15 mouse cellular contexts compared by ENCODE assay signal in the genomic region with DNA sequence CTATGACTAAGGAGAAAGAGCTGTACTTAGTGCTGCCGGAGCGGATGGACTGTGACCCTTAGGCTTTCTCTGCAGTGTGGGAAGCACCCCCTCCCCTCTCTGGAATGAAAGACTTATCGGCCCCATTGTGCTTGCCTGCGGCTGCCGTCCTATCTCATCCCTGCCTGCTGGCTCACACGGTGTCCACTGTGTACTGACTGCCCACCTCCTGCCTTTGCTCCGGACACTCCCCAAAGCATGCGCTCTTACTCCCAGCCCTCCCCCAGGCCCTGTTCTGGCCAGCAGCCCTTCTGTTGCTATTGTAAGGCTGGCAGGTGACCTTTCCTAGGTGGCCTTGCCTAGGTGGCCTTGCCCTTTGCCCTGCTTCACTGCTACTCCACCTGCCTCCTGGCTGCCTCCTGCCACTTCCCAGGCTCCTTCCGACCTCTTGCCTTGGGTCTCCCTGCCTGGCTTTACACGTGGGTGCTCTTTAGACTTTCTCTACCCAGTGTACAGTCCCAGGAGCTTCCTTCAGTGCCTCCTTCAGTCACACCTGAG. TPM values are rescaled to one million over a fixed set of nuclear protein-coding genes. Genes with fewer than 3 reads are reported as not detected.
DNase-seq lines count a peak whose midpoint lies in the region; ATAC-seq and TF ChIP-seq lines count a peak whose summit lies in the region.
"Had no signal": no experiment of that assay in that cellular context is flagged by ENCODE, and none has a peak within 500 bp of the region (broad histone marks: within the 10 kb centered on the region; RNA-seq: fewer than 3 reads in every experiment).

No protein-coding gene starts in this region.

- DNase-seq in heart, adult 2 months = peak; percentile 27 to 42
- DNase-seq in gastrocnemius, postnatal 4 days (ENCODE audit: low spot score in 2 of 2) = no peak
- DNase-seq in spleen, adult 18-20 months = no peak
- no peak for DNase-seq in thymus, adult 2 months
- DNase-seq: adrenal gland, postnatal 25 days; cerebellum, adult 11 months; embryo, embryonic 11 days; lung, adult 2 months; retina, postnatal 1 day had no signal

- no peak overlapping the region for H3K4me2 ChIP-seq in heart, embryonic 13.5 days
- no peak overlapping the region for H3K4me2 ChIP-seq in kidney, embryonic 16.5 days (replicated peaks; ENCODE audit: low read depth, low read length)
- H3K4me2 ChIP-seq in liver, embryonic 16.5 days (ENCODE audit: low read depth, low read length) = no peak overlapping the region
- H3K4me2 ChIP-seq: hindbrain, embryonic 15.5 days had no signal

- TF ChIP-seq POLR2A in heart, adult 2 months (IDR thresholded peaks at IDR 0.05; ENCODE audit: insufficient read depth, low read depth, low read length) = no peak
- no peak for TF ChIP-seq POLR2A in thymus, adult 2 months (IDR thresholded peaks at IDR 0.05; ENCODE audit: control insufficient read depth, extremely low read depth, insufficient read depth, low read length, poor library complexity)

- no peaks in the 10 kb centered on the region for H3K79me2 ChIP-seq in heart, adult 2 months (replicated peaks; ENCODE audit: control insufficient read depth, insufficient read depth, low read length)

- no peaks in the 10 kb centered on the region for H3K27me3 ChIP-seq in heart, adult 2 months (ENCODE audit: control insufficient read depth, insufficient read depth, low read length)
- no peaks in the 10 kb centered on the region for H3K27me3 ChIP-seq in heart, embryonic 13.5 days (replicated peaks)
- no peaks in the 10 kb centered on the region for H3K27me3 ChIP-seq in kidney, embryonic 16.5 days (ENCODE audit: insufficient read depth, low read length)
- H3K27me3 ChIP-seq in liver, embryonic 16.5 days (ENCODE audit: control insufficient read depth, insufficient read depth, low read depth, low read length) = no peaks in the 10 kb centered on the region
- no peaks in the 10 kb centered on the region for H3K27me3 ChIP-seq in thymus, adult 2 months (ENCODE audit: control insufficient read depth, insufficient read depth, low read length)
- H3K27me3 ChIP-seq: hindbrain, embryonic 15.5 days; Patski had no signal

- H3K4me1 ChIP-seq in heart, adult 2 months (ENCODE audit: control insufficient read depth, insufficient read depth, low read length) = peaks cover 3% of the 10 kb centered on the region; the same call in 1 of the 2 replicates
- H3K4me1 ChIP-seq in heart, embryonic 13.5 days = peaks cover 17% of the 10 kb centered on the region
- H3K4me1 ChIP-seq in kidney, embryonic 16.5 days (ENCODE audit: insufficient read depth, low read length) = no peaks in the 10 kb centered on the region
- H3K4me1 ChIP-seq in liver, embryonic 16.5 days (ENCODE audit: control insufficient read depth, low read depth, low read length) = peaks cover 7% of the 10 kb centered on the region
- no peaks in the 10 kb centered on the region for H3K4me1 ChIP-seq in thymus, adult 2 months (replicated peaks; ENCODE audit: control insufficient read depth, insufficient read depth, low read length)
- H3K4me1 ChIP-seq: hindbrain, embryonic 15.5 days had no signal

- no peak overlapping the region for H3K4me3 ChIP-seq in heart, adult 2 months
- no peak overlapping the region for H3K4me3 ChIP-seq in heart, embryonic 13.5 days
- no peak overlapping the region for H3K4me3 ChIP-seq in kidney, embryonic 16.5 days (ENCODE audit: low read length)
- H3K4me3 ChIP-seq in liver, embryonic 16.5 days (ENCODE audit: low read depth, low read length) = no peak overlapping the region
- H3K4me3 ChIP-seq in thymus, adult 2 months (ENCODE audit: control insufficient read depth, insufficient read depth, low read length) = no peak overlapping the region
- H3K4me3 ChIP-seq: hindbrain, embryonic 15.5 days had no signal

- TF ChIP-seq CTCF in heart, adult 2 months (IDR thresholded peaks at IDR 0.05) = no peak
- no peak for TF ChIP-seq CTCF in thymus, adult 2 months (IDR thresholded peaks at IDR 0.05; ENCODE audit: borderline replicate concordance, control insufficient read depth, extremely low read depth, insufficient read depth, low read length, poor library complexity)

- no peaks in the 10 kb centered on the region for H3K9me3 ChIP-seq in heart, embryonic 13.5 days
- no peaks in the 10 kb centered on the region for H3K9me3 ChIP-seq in kidney, embryonic 16.5 days (ENCODE audit: low read length)
- H3K9me3 ChIP-seq in liver, embryonic 16.5 days (replicated peaks; ENCODE audit: control insufficient read depth, low read length) = no peaks in the 10 kb centered on the region
- H3K9me3 ChIP-seq: hindbrain, embryonic 15.5 days had no signal

- H3K9ac ChIP-seq in heart, adult 2 months (ENCODE audit: low read depth, low read length) = no peak overlapping the region
- H3K9ac ChIP-seq in heart, embryonic 13.5 days = peak overlapping the region; percentile 1; the same call in 1 of the 2 replicates
- no peak overlapping the region for H3K9ac ChIP-seq in kidney, embryonic 16.5 days (replicated peaks; ENCODE audit: low read length)
- H3K9ac ChIP-seq in liver, embryonic 16.5 days (ENCODE audit: low read depth, low read length) = no peak overlapping the region
- H3K9ac ChIP-seq: hindbrain, embryonic 15.5 days had no signal

- no peak for ATAC-seq in heart, embryonic 13.5 days (ENCODE audit: extremely low read depth, insufficient number of reproducible peaks, low FRiP score, low TSS enrichment)
- ATAC-seq in kidney, embryonic 16.5 days (ENCODE audit: low FRiP score, low TSS enrichment) = peak; percentile 33; the same call in 1 of the 2 replicates
- ATAC-seq in liver, embryonic 16.5 days (ENCODE audit: low read depth) = peak; percentile 71
- ATAC-seq in erythroid progenitor cell, adult 5-6 weeks (replicated peaks; ENCODE audit: low FRiP score, poor library complexity, severe bottlenecking) = no peak
- ATAC-seq: Patski had no signal

- intact Hi-C loops in heart, adult 2 months (cut with DNase I) = no loop called here

- no peaks in the 10 kb centered on the region for H3K36me3 ChIP-seq in heart, adult 2 months (ENCODE audit: control insufficient read depth, insufficient read depth, low read length)
- H3K36me3 ChIP-seq in heart, embryonic 13.5 days = peaks cover 100% of the 10 kb centered on the region
- peaks cover 85% of the 10 kb centered on the region for H3K36me3 ChIP-seq in kidney, embryonic 16.5 days (ENCODE audit: insufficient read depth, low read length)
- peaks cover 7% of the 10 kb centered on the region for H3K36me3 ChIP-seq in liver, embryonic 16.5 days (ENCODE audit: control insufficient read depth, insufficient read depth)
- peaks cover 39% of the 10 kb centered on the region for H3K36me3 ChIP-seq in thymus, adult 2 months (ENCODE audit: control insufficient read depth, insufficient read depth, low read length)

- H3K27ac ChIP-seq in heart, adult 2 months = no peak overlapping the region; the same call in 1 of the 2 replicates
- H3K27ac ChIP-seq in heart, embryonic 13.5 days (replicated peaks) = no peak overlapping the region; the same call in 1 of the 2 replicates
- H3K27ac ChIP-seq in kidney, embryonic 16.5 days (ENCODE audit: low read length) = no peak overlapping the region
- no peak overlapping the region; the same call in 1 of the 2 replicates for H3K27ac ChIP-seq in liver, embryonic 16.5 days (ENCODE audit: low read length)
- no peak overlapping the region for H3K27ac ChIP-seq in thymus, adult 2 months (ENCODE audit: control insufficient read depth, insufficient read depth, low read length)
- H3K27ac ChIP-seq: hindbrain, embryonic 15.5 days had no signal

- 48% methylated on average over 10 of the region's 10 CpGs for WGBS in heart, adult 2 months
- WGBS in heart, embryonic 13.5 days = 21% methylated on average over 10 of the region's 10 CpGs
- 69% methylated on average over 10 of the region's 10 CpGs for WGBS in kidney, embryonic 16.5 days
- WGBS in liver, embryonic 16.5 days (ENCODE audit: insufficient replicate concordance) = 73% methylated on average over 10 of the region's 10 CpGs
- WGBS in thymus, adult 2 months = 95% methylated on average over 10 of the region's 10 CpGs

- 0 out of 2 replicates have a peak, but pooled peaks have one; percentile 18 for TF ChIP-seq EP300 in heart, adult 2 months (IDR thresholded peaks at IDR 0.05; ENCODE audit: insufficient read depth, low read depth, low read length)

RNA-seq across cellular contexts. Expression of gene Fbxo21, which starts 21.0 kb away (rescaled TPM):
- 10 to 100 TPM; 34.1 to 37.8 TPM for total RNA-seq in heart, adult 2 months (2021)
- polyA plus RNA-seq in heart, adult 2 months (2012; rRNA removed) = 33.6 and 38.5 TPM in 2 replicates
- 51.0 and 53.0 TPM in 2 replicates for polyA plus RNA-seq in heart, embryonic 13.5 days (2015; fragmentation: Nextera tagmentation; extraction: Ambion mirVana)
- polyA plus RNA-seq in kidney, embryonic 16.5 days (2015; fragmentation: Nextera tagmentation; extraction: Ambion mirVana) = 85.6 and 87.5 TPM in 2 replicates
- polyA plus RNA-seq in liver, embryonic 16.5 days (2015; fragmentation: Nextera tagmentation; extraction: Ambion mirVana) = 16.5 and 18.2 TPM in 2 replicates
- total RNA-seq in gastrocnemius, postnatal 4 days (2021) = 10 to 100 TPM; 32.6 to 35.3 TPM
- 6.3 TPM in 1 of 2 replicates, not detected in the other for total RNA-seq in erythroid progenitor cell, adult 5-6 weeks (2015; ENCODE audit: low replicate concordance)
- total RNA-seq in erythroid progenitor cell, adult 5-6 weeks (2017; ENCODE audit: low replicate concordance) = 1.0 and 21.4 TPM in 2 replicates
- 43.3 and 49.7 TPM in 2 replicates for polyA plus RNA-seq in thymus, adult 2 months (2012; rRNA removed)

RNA-seq across cellular contexts. Expression of gene Tesc, which starts 30.0 kb away (rescaled TPM):
- total RNA-seq in heart, adult 2 months (2021) = 100 to 1,000 TPM; 200 to 231 TPM
- 125 and 164 TPM in 2 replicates for polyA plus RNA-seq in heart, adult 2 months (2012; rRNA removed)
- polyA plus RNA-seq in heart, embryonic 13.5 days (2015; fragmentation: Nextera tagmentation; extraction: Ambion mirVana) = 17.8 and 20.3 TPM in 2 replicates
- 20.9 and 23.9 TPM in 2 replicates for polyA plus RNA-seq in kidney, embryonic 16.5 days (2015; fragmentation: Nextera tagmentation; extraction: Ambion mirVana)
- polyA plus RNA-seq in liver, embryonic 16.5 days (2015; fragmentation: Nextera tagmentation; extraction: Ambion mirVana) = 1.3 and 1.9 TPM in 2 replicates
- under 1 TPM; 0.88 to 0.96 TPM for total RNA-seq in gastrocnemius, postnatal 4 days (2021)
- not detected in 2 replicates for total RNA-seq in erythroid progenitor cell, adult 5-6 weeks (2015; ENCODE audit: low replicate concordance)
- 0.64 TPM in 1 of 2 replicates, not detected in the other for total RNA-seq in erythroid progenitor cell, adult 5-6 weeks (2017; ENCODE audit: low replicate concordance)
- polyA plus RNA-seq in thymus, adult 2 months (2012; rRNA removed) = 48.4 and 50.5 TPM in 2 replicates

Comparison
In these comparisons a context has a peak if more than half of its experiments do, and no peak if none do; other contexts are left out.
1. DNase-seq: peak in heart, adult 2 months (2 of 2); none in gastrocnemius, postnatal 4 days (0 of 2), spleen, adult 18-20 months (0 of 2) and thymus, adult 2 months (single experiment).
2. ATAC-seq: peak in kidney, embryonic 16.5 days (single experiment) and liver, embryonic 16.5 days (single experiment); none in heart, embryonic 13.5 days (single experiment) and erythroid progenitor cell, adult 5-6 weeks (single experiment).